Mouse (Mus musculus) liver, embryonic 12.5 days (tissue): ENCODE measurements around the gene Timp2. TPM values are rescaled to one million over a fixed set of nuclear protein-coding genes. Genes with fewer than 3 reads are reported as not detected.
"Not testable (repeated sequence)": the region's sequence is repeated elsewhere in the genome, so short reads cannot be mapped to it uniquely, and the experiment has no call there.

ENCODE experiments used
- ATAC-seq: fragments of 200-750 bp; cut with Nextera tagmentation; 2 replicates; pipeline ENCODE4 v1.8.0; 2017; ENCODE audit warnings: moderate number of reproducible peaks, mild to moderate bottlenecking, moderate library complexity
- H3K27ac ChIP-seq: fragments of 300-500 bp; sonication (generic); 2 replicates; pipeline ENCODE4 v1.5.1; 2016; ENCODE audit warnings: mild to moderate bottlenecking
- H3K27me3 ChIP-seq: fragments of 300-500 bp; sonication (generic); replicated peaks from 2 replicates; pipeline ENCODE4 v1.6.1; 2016; ENCODE audit warnings: mild to moderate bottlenecking, moderate library complexity
- H3K36me3 ChIP-seq: fragments of 300-500 bp; sonication (generic); 2 replicates; pipeline ENCODE4 v1.6.1; 2016; ENCODE audit warnings: mild to moderate bottlenecking, moderate library complexity
- H3K4me1 ChIP-seq: fragments of 300-500 bp; sonication (generic); 2 replicates; pipeline ENCODE4 v1.6.1; 2016
- H3K4me2 ChIP-seq: fragments of 300-500 bp; sonication (generic); 2 replicates; pipeline ENCODE4 v1.6.1; 2016; ENCODE audit warnings: mild to moderate bottlenecking, moderate library complexity
- H3K4me3 ChIP-seq: fragments of 300-500 bp; sonication (generic); 2 replicates; pipeline ENCODE4 v1.5.1; 2016; ENCODE audit warnings: mild to moderate bottlenecking, moderate library complexity
- H3K9ac ChIP-seq: fragments of 300-500 bp; sonication (generic); 2 replicates; pipeline ENCODE4 v1.6.1; 2016; ENCODE audit warnings: mild to moderate bottlenecking, moderate library complexity
- H3K9me3 ChIP-seq: fragments of 300-500 bp; sonication (generic); replicated peaks from 2 replicates; pipeline ENCODE4 v1.6.1; 2016; ENCODE audit warnings: mild to moderate bottlenecking, moderate library complexity
- WGBS: fragments of 180-500 bp; shearing (Covaris S2); methylation state at CpG from one replicate; pipeline ENCODE4 v1.1.7; 2016; ENCODE audit not compliant: insufficient replicate concordance; 5-methylcytosine and 5-hydroxymethylcytosine counted together
- polyA plus RNA-seq: library from polyadenylated mRNA; unstranded; fragments of >200 nt; fragmentation: Nextera tagmentation; extraction: Ambion mirVana; gene quantifications from 2 replicates; pipeline ENCODE4 v1.2.1, GENCODE M21; 2016

Timp2 gene
- polyA plus RNA-seq, 1 experiment from 2014 or later, result 8.7 TPM

- Histone ChIP-seq H3K36me3 (peaks cover 18% of the 10 kb centered on the region), H3K9me3 (no peaks in the 10 kb centered on the region), H3K4me3 (no peak overlapping the region), H3K27ac (no peak overlapping the region), H3K27me3 (no peaks in the 10 kb centered on the region), H3K4me1 (peaks cover 21% of the 10 kb centered on the region), H3K9ac (no peak overlapping the region), H3K4me2 (no peak overlapping the region)
- 58% methylated on average over 6 of the region's 6 CpGs for WGBS
- ATAC-seq, result no peak
These were observed 43.3 kb downstream of the Timp2 start for GRCm38 (mm10) chr11:118312132-118312723.

GRCm38 (mm10) chr11:118307962-118308361 is 47.6 kb downstream of the Timp2 start:
- ATAC-seq, H3K9ac ChIP-seq, H3K9me3 ChIP-seq, H3K27me3 ChIP-seq, H3K4me1 ChIP-seq, H3K4me2 ChIP-seq, H3K27ac ChIP-seq, H3K4me3 ChIP-seq: not testable (repeated sequence)
- 69% methylated on average over 2 of the region's 2 CpGs for WGBS
- H3K36me3 ChIP-seq, result peaks cover 18% of the 10 kb centered on the region

GRCm38 (mm10) chr11:118303959-118304358 is 51.6 kb downstream of the Timp2 start:
- not testable (repeated sequence) for H3K36me3 ChIP-seq, H3K27ac ChIP-seq, H3K4me2 ChIP-seq, H3K27me3 ChIP-seq, H3K9me3 ChIP-seq, ATAC-seq, H3K9ac ChIP-seq, H3K4me1 ChIP-seq, H3K4me3 ChIP-seq
- 61% methylated on average over 4 of the region's 4 CpGs for WGBS

- Histone ChIP-seq H3K27ac (no peak overlapping the region), H3K9me3 (no peaks in the 10 kb centered on the region), H3K4me2 (no peak overlapping the region), H3K4me1 (peaks cover 7% of the 10 kb centered on the region), H3K9ac (no peak overlapping the region), H3K4me3 (no peak overlapping the region), H3K27me3 (peaks cover 25% of the 10 kb centered on the region), H3K36me3 (no peaks in the 10 kb centered on the region)
- WGBS, result 58% methylated on average over 2 of the region's 2 CpGs
- peak; percentile 72 for ATAC-seq
These were observed 56.7 kb downstream of the Timp2 start for GRCm38 (mm10) chr11:118298810-118299209.

- peaks cover 31% of the 10 kb centered on the region for H3K27me3 ChIP-seq
- H3K27ac ChIP-seq, result no peak overlapping the region
- H3K4me1 ChIP-seq, result peaks cover 7% of the 10 kb centered on the region
- H3K9ac ChIP-seq, result no peak overlapping the region
- H3K9me3 ChIP-seq, result no peaks in the 10 kb centered on the region
- no peak for ATAC-seq
- WGBS, result 59% methylated on average over 3 of the region's 3 CpGs
- no peaks in the 10 kb centered on the region for H3K36me3 ChIP-seq
- no peak overlapping the region for H3K4me2 ChIP-seq
- no peak overlapping the region for H3K4me3 ChIP-seq
These were observed 57.6 kb downstream of the Timp2 start for GRCm38 (mm10) chr11:118297967-118298366.

- Histone ChIP-seq H3K9me3 (no peaks in the 10 kb centered on the region), H3K27ac (no peak overlapping the region), H3K27me3 (peaks cover 40% of the 10 kb centered on the region), H3K9ac (no peak overlapping the region), H3K4me2 (no peak overlapping the region), H3K36me3 (no peaks in the 10 kb centered on the region), H3K4me1 (peaks cover 14% of the 10 kb centered on the region), H3K4me3 (no peak overlapping the region)
- 65% methylated on average over 2 of the region's 2 CpGs for WGBS
- no peak for ATAC-seq
These were observed 60.5 kb downstream of the Timp2 start for GRCm38 (mm10) chr11:118295026-118295425.

GRCm38 (mm10) chr11:118292671-118293070 is 62.9 kb downstream of the Timp2 start:
- no peak overlapping the region for H3K27ac ChIP-seq
- 63% methylated on average over 6 of the region's 6 CpGs for WGBS
- ATAC-seq, result no peak

GRCm38 (mm10) chr11:118289999-118290889 is 65.3 kb downstream of the Timp2 start, which contains the start of gene Usp36:
Usp36 (minus strand) TSS chr11:118290244.
- 1% methylated on average over 68 of the region's 68 CpGs for WGBS
- H3K4me3 ChIP-seq, result peak within 1 kb of the TSS; percentile 79
- peaks cover 27% of the 10 kb centered on the region for H3K36me3 ChIP-seq
- peak within 1 kb of the TSS; percentile 87 for H3K4me2 ChIP-seq
- ATAC-seq, result peak; percentile 99
- H3K4me1 ChIP-seq, result peaks cover 24% of the 10 kb centered on the region
- H3K27ac ChIP-seq, result peak within 1 kb of the TSS; percentile 75
- H3K27me3 ChIP-seq, result peaks cover 17% of the 10 kb centered on the region
- H3K9me3 ChIP-seq, result no peaks in the 10 kb centered on the region
- peak within 1 kb of the TSS; percentile 78 for H3K9ac ChIP-seq

More at GRCm38 (mm10) chr11:118292671-118293070, 62.9 kb downstream of the Timp2 start:
- no peak overlapping the region for H3K4me2 ChIP-seq
- H3K27me3 ChIP-seq, result peaks cover 39% of the 10 kb centered on the region
- H3K9me3 ChIP-seq, result no peaks in the 10 kb centered on the region
- peaks cover 3% of the 10 kb centered on the region for H3K36me3 ChIP-seq
- H3K9ac ChIP-seq, result no peak overlapping the region
- H3K4me3 ChIP-seq, result no peak overlapping the region
- H3K4me1 ChIP-seq, result peaks cover 24% of the 10 kb centered on the region

- Histone ChIP-seq H3K4me3 (peak overlapping the region; percentile 79), H3K9ac (peak overlapping the region; percentile 78), H3K36me3 (peaks cover 34% of the 10 kb centered on the region), H3K27ac (peak overlapping the region; percentile 75), H3K4me1 (peaks cover 24% of the 10 kb centered on the region), H3K27me3 (peaks cover 14% of the 10 kb centered on the region; the same call in 1 of the 2 replicates), H3K4me2 (peak overlapping the region; percentile 87), H3K9me3 (no peaks in the 10 kb centered on the region)
- WGBS, result 3% methylated on average over 22 of the region's 22 CpGs
- no peak for ATAC-seq
These were observed 66.0 kb downstream of the Timp2 start for GRCm38 (mm10) chr11:118289562-118289961.

GRCm38 (mm10) chr11:118289037-118289511 is 66.5 kb downstream of the Timp2 start:
- under 1% methylated on average over 16 of the region's 16 CpGs for WGBS
- H3K4me2 ChIP-seq, result peak overlapping the region; percentile 87
- H3K9me3 ChIP-seq, result no peaks in the 10 kb centered on the region
- no peak overlapping the region for H3K27ac ChIP-seq
- H3K27me3 ChIP-seq, result peaks cover 14% of the 10 kb centered on the region; the same call in 1 of the 2 replicates
- peaks cover 39% of the 10 kb centered on the region for H3K36me3 ChIP-seq
- ATAC-seq, result no peak
- H3K4me3 ChIP-seq, result peak overlapping the region; percentile 79
- H3K9ac ChIP-seq, result peak overlapping the region; percentile 78
- H3K4me1 ChIP-seq, result peaks cover 24% of the 10 kb centered on the region

GRCm38 (mm10) chr11:118287573-118287972 is 68.0 kb downstream of the Timp2 start:
- Histone ChIP-seq H3K27me3 (peaks cover 5% of the 10 kb centered on the region; the same call in 1 of the 2 replicates), H3K4me1 (peaks cover 24% of the 10 kb centered on the region), H3K4me2 (no peak overlapping the region), H3K9me3 (no peaks in the 10 kb centered on the region), H3K4me3 (no peak overlapping the region), H3K36me3 (peaks cover 54% of the 10 kb centered on the region), H3K27ac (no peak overlapping the region), H3K9ac (no peak overlapping the region)
- 88% methylated on average over 9 of the region's 9 CpGs for WGBS
- ATAC-seq, result no peak

GRCm38 (mm10) chr11:118286434-118286833 is 69.1 kb downstream of the Timp2 start:
- no peak overlapping the region for H3K27ac ChIP-seq
- no peak overlapping the region for H3K9ac ChIP-seq
- no peaks in the 10 kb centered on the region for H3K9me3 ChIP-seq
- no peak for ATAC-seq
- peaks cover 24% of the 10 kb centered on the region for H3K4me1 ChIP-seq
- H3K4me3 ChIP-seq, result no peak overlapping the region
- H3K4me2 ChIP-seq, result no peak overlapping the region
- H3K36me3 ChIP-seq, result peaks cover 65% of the 10 kb centered on the region
- 79% methylated on average over 9 of the region's 9 CpGs for WGBS
- H3K27me3 ChIP-seq, result no peaks in the 10 kb centered on the region
